Mouse (Mus musculus): ENCODE results near the gene Lzts2.

DNA sequence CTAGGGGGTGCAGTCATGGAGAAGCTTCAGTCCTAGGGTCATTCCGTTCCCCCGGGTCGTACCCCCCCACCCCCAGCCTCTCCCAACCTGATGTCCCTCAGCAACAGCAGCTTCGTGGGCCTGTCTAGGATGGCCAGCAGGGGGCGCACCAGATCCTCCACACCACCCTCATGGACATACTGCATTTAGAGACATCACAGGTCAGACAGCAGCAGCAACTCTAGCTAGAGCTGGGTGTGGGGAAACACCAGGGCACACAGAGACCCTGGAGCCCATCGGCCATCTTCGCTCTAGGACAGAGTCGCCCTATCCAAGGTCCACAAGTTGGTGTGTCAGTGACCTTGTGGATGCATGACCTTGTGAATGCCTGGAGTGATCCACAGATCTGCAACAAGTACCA, 15.9 kb downstream of the Lzts2 start:
- no peak for TF ChIP-seq POLR2A (IDR thresholded peaks at IDR 0.05; ENCODE audit: borderline replicate concordance, control insufficient read depth, low read depth, low read length)
- TF ChIP-seq CTCF (IDR thresholded peaks at IDR 0.05; ENCODE audit: control insufficient read depth, insufficient read depth, low read length), result peak; percentile 89
